Mouse (Mus musculus) embryonic facial prominence, embryonic 13.5 days (tissue): ENCODE results near the gene Lifr. TPM values are rescaled to one million over a fixed set of nuclear protein-coding genes. Genes with fewer than 3 reads are reported as not detected.

ENCODE experiments used
- ATAC-seq: fragments of 200-750 bp; cut with Nextera tagmentation; 2 replicates; pipeline ENCODE4 v1.8.0; 2017; ENCODE audit warnings: low read depth; ENCODE audit not compliant: insufficient number of reproducible peaks, insufficient read depth, low FRiP score, low TSS enrichment
- H3K27ac ChIP-seq: fragments of 300-500 bp; sonication (generic); 2 replicates; pipeline ENCODE4 v1.5.1; 2015; ENCODE audit warnings: moderate library complexity, mild to moderate bottlenecking, inconsistent platforms
- H3K27me3 ChIP-seq: fragments of 300-500 bp; sonication (generic); 2 replicates; pipeline ENCODE4 v1.6.1; 2015; ENCODE audit warnings: mild to moderate bottlenecking, inconsistent platforms
- H3K36me3 ChIP-seq: fragments of 300-500 bp; sonication (generic); 2 replicates; pipeline ENCODE4 v1.6.1; 2015; ENCODE audit warnings: mild to moderate bottlenecking, inconsistent platforms
- H3K4me1 ChIP-seq: fragments of 300-500 bp; sonication (generic); 2 replicates; pipeline ENCODE4 v1.6.1; 2015; ENCODE audit warnings: inconsistent platforms
- H3K4me2 ChIP-seq: fragments of 300-500 bp; sonication (generic); 2 replicates; pipeline ENCODE4 v1.6.1; 2015; ENCODE audit warnings: moderate library complexity, mild to moderate bottlenecking, inconsistent platforms
- H3K4me3 ChIP-seq: fragments of 300-500 bp; sonication (generic); 2 replicates; pipeline ENCODE4 v1.5.1; 2015; ENCODE audit warnings: mild to moderate bottlenecking, inconsistent platforms
- H3K9ac ChIP-seq: fragments of 300-500 bp; sonication (generic); 2 replicates; pipeline ENCODE4 v1.6.1; 2015; ENCODE audit warnings: mild to moderate bottlenecking, inconsistent platforms
- H3K9me3 ChIP-seq: fragments of 300-500 bp; sonication (generic); 2 replicates; pipeline ENCODE4 v1.6.1; 2016; ENCODE audit warnings: inconsistent platforms
- WGBS: fragments of 180-500 bp; shearing (Covaris S2); methylation state at CpG from one replicate; pipeline ENCODE4 v1.1.7; 2015; ENCODE audit warnings: mixed read lengths; 5-methylcytosine and 5-hydroxymethylcytosine counted together
- polyA plus RNA-seq: library from polyadenylated mRNA; unstranded; fragments of >200 nt; fragmentation: Nextera tagmentation; extraction: Ambion mirVana; gene quantifications from 2 replicates; pipeline ENCODE4 v1.2.1, GENCODE M21; 2015

Gene Lifr
- polyA plus RNA-seq, 1 experiment from 2014 or later = 13.6 TPM

DNA sequence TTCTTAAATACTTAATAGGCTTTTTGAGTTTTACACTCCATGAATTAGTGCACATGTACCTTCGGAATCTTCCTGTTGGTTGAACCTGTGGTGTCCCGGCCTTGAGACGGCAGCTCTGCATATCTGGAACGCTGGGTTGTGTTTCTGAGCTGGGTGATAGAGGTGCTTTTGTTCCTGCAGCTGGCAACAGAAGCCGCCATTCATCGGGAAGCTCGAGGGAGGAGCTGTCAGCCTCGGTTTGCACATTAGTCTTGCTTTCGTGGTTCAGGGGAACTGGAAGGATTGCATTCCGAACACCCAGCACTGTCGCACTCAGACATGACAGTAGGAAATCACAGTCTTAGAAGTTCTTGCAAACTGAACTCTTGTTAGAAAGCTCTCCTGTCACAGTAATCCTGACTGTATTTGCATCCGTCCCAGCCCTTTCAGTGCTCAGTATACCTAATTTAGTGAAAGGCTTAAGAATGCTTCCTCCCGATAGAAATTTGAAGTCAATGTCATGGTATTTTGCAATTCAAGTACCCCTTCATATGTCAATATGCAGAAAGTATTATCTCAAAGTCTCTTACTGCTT lies 103.8 kb downstream of the Lifr start:
- ATAC-seq = peak; percentile 44; the same call in 1 of the 2 replicates
- H3K9ac ChIP-seq = no peak overlapping the region

DNA sequence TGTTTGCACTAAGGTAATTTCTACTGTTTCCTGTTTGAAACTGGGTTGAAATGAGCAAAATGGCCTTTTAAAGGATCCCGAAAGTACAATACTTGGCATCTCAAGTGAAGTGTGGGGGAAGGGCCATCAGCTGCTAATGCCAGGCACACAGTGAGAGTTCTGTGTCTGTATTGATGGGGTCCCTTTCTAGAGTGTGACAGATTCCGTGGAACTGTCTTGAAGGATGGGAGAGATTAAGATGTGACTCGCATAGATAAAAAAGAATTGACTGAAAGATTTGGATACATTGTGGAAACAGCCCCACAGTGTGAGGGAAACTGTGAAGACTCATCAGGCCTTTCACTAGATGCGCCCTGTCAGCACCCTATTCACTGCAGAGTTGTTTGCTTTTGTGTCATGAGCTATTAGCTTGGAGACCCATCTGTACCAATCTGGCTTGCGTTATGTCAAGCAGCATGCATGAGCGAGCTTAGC lies 104.4 kb downstream of the Lifr start:
- ATAC-seq = no peak
- Histone ChIP-seq H3K4me1 (peaks cover 37% of the 10 kb centered on the region), H3K4me2 (peak overlapping the region; percentile 20; the same call in 1 of the 2 replicates), H3K27me3 (no peaks in the 10 kb centered on the region; the same call in 1 of the 2 replicates), H3K9ac (no peak overlapping the region), H3K27ac (peak overlapping the region; percentile 40; the same call in 1 of the 2 replicates), H3K9me3 (no peaks in the 10 kb centered on the region), H3K36me3 (peaks cover 16% of the 10 kb centered on the region), H3K4me3 (no peak overlapping the region)
- 33% methylated on average over 6 of the region's 6 CpGs for WGBS

More for the DNA sequence above, 103.8 kb downstream of the Lifr start:
- peak overlapping the region; percentile 40 for H3K27ac ChIP-seq
- no peak overlapping the region for H3K4me3 ChIP-seq
- peaks cover 34% of the 10 kb centered on the region for H3K4me1 ChIP-seq
- peaks cover 22% of the 10 kb centered on the region for H3K36me3 ChIP-seq
- peak overlapping the region; percentile 20; the same call in 1 of the 2 replicates for H3K4me2 ChIP-seq
- H3K27me3 ChIP-seq = no peaks in the 10 kb centered on the region; the same call in 1 of the 2 replicates
- 11% methylated on average over 13 of the region's 13 CpGs for WGBS
- no peaks in the 10 kb centered on the region for H3K9me3 ChIP-seq

DNA sequence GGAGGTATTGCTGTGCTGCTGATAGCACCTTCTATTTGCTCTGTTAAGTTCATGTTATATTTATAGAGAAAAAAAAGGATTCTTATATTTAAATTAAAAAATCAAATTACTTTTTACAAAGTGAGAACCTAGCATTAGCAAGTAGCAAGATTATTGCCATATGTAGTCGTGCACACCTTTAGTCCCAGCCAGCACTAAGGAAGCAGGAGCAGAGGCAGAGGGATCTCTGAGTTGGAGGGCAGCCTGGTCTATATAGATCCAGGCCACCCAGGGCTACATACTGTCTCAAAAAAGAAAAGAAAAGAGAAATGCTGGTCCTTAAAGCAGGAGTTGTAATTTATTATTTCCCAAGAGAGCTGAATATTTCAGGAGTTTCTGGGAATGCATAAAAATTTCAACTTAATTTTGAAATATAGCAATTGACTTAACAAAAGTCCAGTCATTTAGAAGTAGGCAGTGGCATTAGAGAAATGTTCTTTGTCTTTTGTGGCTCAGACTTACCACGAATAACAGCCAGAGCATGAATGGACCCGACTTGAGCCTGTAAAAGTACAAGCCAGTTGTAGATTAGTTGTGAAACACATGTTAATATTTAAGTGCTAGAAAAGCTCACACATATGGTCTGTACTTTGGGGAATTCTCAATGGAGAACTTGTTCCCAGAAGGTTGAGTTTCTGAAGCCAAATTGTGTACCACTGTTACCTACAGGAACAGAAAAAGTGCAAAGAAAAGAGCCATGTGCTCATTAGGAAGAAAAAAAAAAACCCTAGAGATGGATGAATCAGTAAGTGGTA lies 107.4 kb downstream of the Lifr start:
- no peaks in the 10 kb centered on the region; the same call in 1 of the 2 replicates for H3K27me3 ChIP-seq
- no peak overlapping the region for H3K4me3 ChIP-seq
- no peak overlapping the region for H3K4me2 ChIP-seq
- no peak overlapping the region for H3K9ac ChIP-seq
- H3K4me1 ChIP-seq = peaks cover 51% of the 10 kb centered on the region
- WGBS = 43% methylated on average over 3 of the region's 3 CpGs
- H3K27ac ChIP-seq = no peak overlapping the region
- no peaks in the 10 kb centered on the region for H3K9me3 ChIP-seq
- H3K36me3 ChIP-seq = no peaks in the 10 kb centered on the region
- ATAC-seq = no peak

DNA sequence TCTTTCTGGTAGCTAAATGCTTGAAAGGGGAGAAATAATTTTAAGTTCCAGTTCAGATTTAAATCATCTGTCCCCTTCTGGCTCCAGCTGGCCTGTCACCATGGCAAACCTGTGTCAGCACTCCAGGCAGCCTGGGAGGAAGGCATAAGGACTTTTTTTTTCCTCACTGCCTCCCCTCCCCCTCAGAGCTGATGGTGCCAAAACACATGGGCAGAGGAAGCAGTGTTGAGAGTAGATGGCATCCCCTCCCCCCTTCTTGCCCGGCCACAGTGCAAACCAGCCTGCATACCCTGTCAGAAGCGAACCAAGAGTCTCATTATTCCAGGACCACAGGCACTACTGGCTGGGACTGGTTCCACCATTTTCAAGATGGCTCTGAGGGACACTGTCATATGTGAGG lies 108.4 kb downstream of the Lifr start:
- no peak overlapping the region for H3K4me3 ChIP-seq
- no peak overlapping the region for H3K9ac ChIP-seq
- no peaks in the 10 kb centered on the region for H3K9me3 ChIP-seq
- H3K36me3 ChIP-seq = no peaks in the 10 kb centered on the region
- 28% methylated on average over 2 of the region's 2 CpGs for WGBS
- H3K4me1 ChIP-seq = peaks cover 50% of the 10 kb centered on the region
- H3K27ac ChIP-seq = no peak overlapping the region
- no peak overlapping the region for H3K4me2 ChIP-seq
- ATAC-seq = no peak
- H3K27me3 ChIP-seq = no peaks in the 10 kb centered on the region; the same call in 1 of the 2 replicates

DNA sequence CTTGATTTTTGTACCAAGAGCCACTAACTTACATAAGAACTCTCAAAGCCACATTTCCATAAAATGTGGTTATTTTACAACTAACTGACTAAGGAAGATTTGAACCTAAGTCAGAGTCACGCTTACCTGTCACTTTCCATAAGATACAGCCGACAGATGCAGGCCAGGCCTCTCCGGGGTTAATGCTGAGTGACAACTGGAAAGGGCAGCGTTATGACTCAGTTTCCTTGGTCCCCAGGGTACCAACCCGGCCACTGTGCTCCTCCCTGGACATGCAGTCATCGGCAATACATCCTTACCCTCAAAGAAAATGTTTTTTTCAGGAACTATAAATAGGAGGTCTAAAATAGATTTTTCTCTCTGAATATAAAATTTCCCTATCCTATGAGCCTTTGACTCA lies 109.9 kb downstream of the Lifr start:
- Histone ChIP-seq H3K27me3 (no peaks in the 10 kb centered on the region; the same call in 1 of the 2 replicates), H3K4me2 (no peak overlapping the region), H3K4me1 (peaks cover 46% of the 10 kb centered on the region), H3K36me3 (no peaks in the 10 kb centered on the region), H3K9ac (no peak overlapping the region), H3K4me3 (no peak overlapping the region), H3K27ac (no peak overlapping the region), H3K9me3 (no peaks in the 10 kb centered on the region)
- 50% methylated on average over 6 of the region's 6 CpGs for WGBS
- no peak for ATAC-seq

DNA sequence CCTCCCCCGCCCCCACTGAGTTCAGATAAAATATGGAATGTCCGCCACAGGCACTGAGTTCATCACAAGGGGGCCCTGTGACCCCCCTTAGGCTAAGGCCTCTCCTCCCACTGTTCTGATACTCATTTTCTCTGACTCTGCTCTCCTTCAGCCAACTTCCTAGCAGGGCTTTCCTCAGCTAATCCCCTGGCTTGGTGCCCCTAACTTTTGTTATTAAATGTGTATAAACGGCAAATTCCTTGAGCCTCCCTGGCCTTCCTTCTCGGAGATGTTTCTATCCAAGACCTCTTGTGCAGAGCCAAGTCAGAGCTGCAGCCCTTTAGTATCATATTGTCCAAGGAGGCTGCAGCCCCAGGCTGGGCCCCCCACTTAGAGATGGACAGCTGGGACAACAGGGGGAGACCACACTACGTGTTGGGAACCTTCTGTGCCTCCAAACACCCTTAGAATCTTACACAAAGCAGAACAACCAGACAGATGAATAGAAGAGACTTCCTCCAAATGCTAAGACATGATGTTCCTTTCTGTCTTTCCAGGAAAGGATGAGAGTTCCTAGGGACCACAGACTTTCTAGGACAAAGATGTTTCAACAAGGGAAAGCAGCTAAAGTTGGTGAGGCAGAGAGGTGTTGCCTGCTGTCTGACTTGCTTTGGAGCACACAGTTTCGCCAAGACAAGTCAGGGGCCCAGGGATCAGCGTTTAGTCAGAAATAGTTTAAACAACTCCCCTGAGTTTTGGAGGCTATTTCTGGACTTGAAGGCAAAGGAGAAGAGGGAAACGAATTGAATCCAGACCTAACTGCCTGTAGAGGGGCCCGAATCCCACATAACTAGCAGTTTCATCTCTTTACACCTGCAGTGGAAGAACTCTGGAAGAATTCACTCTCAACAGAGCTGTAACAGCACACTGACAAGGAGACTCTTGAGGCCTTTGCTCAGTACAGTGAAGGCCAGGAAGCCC lies 111.3 kb downstream of the Lifr start:
- no peaks in the 10 kb centered on the region for H3K36me3 ChIP-seq
- peaks cover 50% of the 10 kb centered on the region for H3K4me1 ChIP-seq
- H3K4me2 ChIP-seq = no peak overlapping the region
- WGBS = 40% methylated on average over 9 of the region's 9 CpGs
- no peak overlapping the region for H3K4me3 ChIP-seq
- no peak for ATAC-seq
- H3K27me3 ChIP-seq = no peaks in the 10 kb centered on the region; the same call in 1 of the 2 replicates
- H3K9me3 ChIP-seq = no peaks in the 10 kb centered on the region
- H3K9ac ChIP-seq = no peak overlapping the region
- H3K27ac ChIP-seq = 0 out of 2 replicates have a peak overlapping the region, but pooled peaks have one; percentile 24

DNA sequence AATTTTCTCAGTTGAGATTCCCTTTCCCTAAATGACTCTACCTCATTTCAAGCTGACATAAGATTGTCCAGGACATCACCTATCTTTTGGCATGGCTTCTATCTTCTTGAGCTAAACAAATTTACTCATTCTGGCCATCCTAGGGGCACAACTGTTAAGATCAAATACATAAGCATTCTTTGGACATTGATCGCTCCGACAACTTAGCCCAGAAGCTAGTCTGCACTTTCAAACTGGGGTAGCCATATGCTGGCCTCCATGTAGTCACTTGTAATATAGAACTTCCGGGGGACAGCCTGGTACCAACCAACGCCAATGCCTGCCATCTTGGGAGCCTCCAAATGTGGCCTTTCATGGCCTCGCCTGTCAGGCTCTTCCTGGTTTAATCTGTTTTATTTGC lies 112.6 kb downstream of the Lifr start:
- Histone ChIP-seq H3K4me1 (peaks cover 50% of the 10 kb centered on the region), H3K4me2 (no peak overlapping the region), H3K27me3 (no peaks in the 10 kb centered on the region; the same call in 1 of the 2 replicates), H3K9me3 (no peaks in the 10 kb centered on the region), H3K4me3 (no peak overlapping the region), H3K27ac (no peak overlapping the region), H3K9ac (no peak overlapping the region), H3K36me3 (no peaks in the 10 kb centered on the region)
- no peak for ATAC-seq
- 92% methylated on average over 5 of the region's 5 CpGs for WGBS

DNA sequence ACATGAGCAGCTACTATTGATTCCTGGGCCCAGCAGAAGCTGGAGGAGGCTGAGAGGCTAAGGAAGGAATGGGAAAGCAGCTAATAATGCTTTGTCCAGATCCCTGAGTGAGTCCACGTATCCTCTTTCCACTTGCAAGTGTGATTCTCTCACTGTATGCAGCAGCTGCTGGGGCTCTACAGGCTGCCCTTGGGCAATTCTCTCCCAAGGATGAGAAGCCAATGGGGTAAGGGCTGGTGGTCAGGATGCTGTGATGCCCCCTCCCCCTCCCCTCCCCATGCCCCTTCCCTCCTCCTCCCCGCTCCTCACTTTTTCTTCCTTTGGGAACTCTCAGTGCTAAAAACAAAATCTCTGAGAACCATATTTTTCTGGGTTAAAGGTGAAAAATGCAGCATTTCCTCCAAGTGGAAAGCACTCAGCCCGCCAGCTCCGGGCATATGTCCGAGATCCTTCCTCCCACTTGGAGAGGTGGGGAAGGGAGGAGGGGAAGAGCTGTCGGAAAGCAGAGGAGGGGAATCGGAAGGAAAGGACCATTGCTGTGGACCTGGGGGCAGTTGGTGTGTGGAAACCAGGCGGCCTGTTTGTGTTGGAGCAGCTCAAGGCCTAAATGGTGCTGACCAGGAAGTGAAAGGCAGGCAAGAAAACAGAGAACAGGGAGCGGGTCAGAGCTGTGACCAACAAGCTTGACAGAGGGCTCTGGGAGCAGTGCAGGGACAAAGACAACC lies 113.4 kb downstream of the Lifr start:
- Histone ChIP-seq H3K4me1 (peaks cover 49% of the 10 kb centered on the region), H3K27me3 (no peaks in the 10 kb centered on the region; the same call in 1 of the 2 replicates), H3K36me3 (no peaks in the 10 kb centered on the region), H3K4me3 (no peak overlapping the region), H3K9ac (no peak overlapping the region), H3K9me3 (no peaks in the 10 kb centered on the region), H3K27ac (no peak overlapping the region), H3K4me2 (no peak overlapping the region)
- 54% methylated on average over 9 of the region's 9 CpGs for WGBS
- no peak for ATAC-seq

DNA sequence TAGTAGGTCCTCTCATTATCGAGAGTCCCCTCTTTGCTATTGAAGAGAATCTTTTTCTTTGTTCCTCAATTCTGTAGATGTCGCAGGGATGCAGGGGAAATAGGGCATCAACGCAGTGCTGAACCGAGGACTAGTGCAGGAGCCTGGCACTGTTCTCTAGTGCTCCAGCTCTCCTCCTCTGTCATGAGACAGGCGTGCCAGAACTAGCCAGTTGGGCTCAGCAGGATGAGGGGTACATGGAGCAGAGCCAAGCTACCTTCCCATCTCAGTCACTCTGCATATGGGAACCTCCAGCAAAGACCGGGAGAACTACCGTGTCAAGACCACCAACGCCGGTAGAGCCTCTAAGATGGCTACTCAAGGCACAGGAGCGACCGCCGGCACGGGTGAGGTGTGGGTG lies 114.5 kb downstream of the Lifr start:
- no peak overlapping the region for H3K27ac ChIP-seq

DNA sequence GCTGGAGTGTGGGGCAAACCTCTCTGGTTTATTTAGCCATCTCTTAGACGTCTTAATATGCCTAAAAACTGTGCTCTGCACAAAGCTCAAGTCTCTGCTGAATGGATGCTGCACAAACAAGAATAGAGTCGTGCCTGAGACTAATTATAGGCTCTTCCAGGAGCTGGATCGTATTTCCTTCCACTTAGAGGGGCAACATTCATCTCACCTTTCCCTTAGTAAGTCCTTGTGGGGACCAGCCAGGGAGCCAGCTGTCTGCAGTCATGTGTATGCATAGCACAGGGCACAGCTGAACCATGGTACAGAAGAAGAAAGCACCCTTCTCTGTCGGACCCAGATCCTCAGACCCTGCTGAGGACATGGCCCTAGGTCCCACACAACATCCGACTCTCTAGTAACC lies 115.7 kb downstream of the Lifr start:
- Histone ChIP-seq H3K4me2 (no peak overlapping the region), H3K9ac (no peak overlapping the region), H3K4me1 (peaks cover 41% of the 10 kb centered on the region), H3K9me3 (no peaks in the 10 kb centered on the region), H3K27me3 (no peaks in the 10 kb centered on the region), H3K36me3 (no peaks in the 10 kb centered on the region), H3K4me3 (no peak overlapping the region), H3K27ac (no peak overlapping the region)
- peak; percentile 82 for ATAC-seq
- 7% methylated on average over 5 of the region's 5 CpGs for WGBS

More for the DNA sequence above, 114.5 kb downstream of the Lifr start:
- H3K27me3 ChIP-seq = no peaks in the 10 kb centered on the region
- no peaks in the 10 kb centered on the region for H3K9me3 ChIP-seq
- H3K4me1 ChIP-seq = peaks cover 41% of the 10 kb centered on the region
- no peak overlapping the region for H3K9ac ChIP-seq
- 87% methylated on average over 13 of the region's 13 CpGs for WGBS
- no peak overlapping the region for H3K4me2 ChIP-seq
- ATAC-seq = no peak; the same call in 1 of the 2 replicates
- no peaks in the 10 kb centered on the region for H3K36me3 ChIP-seq
- H3K4me3 ChIP-seq = no peak overlapping the region
